Mouse (Mus musculus) ES-Bruce4 (cell line): ENCODE data around the gene Mycbp.

Source experiments
- CTCF ChIP-seq: IDR thresholded peaks from one replicate; pipeline ENCODE4 v1.8.1; 2011; ENCODE audit warnings: low read depth, low read length
- POLR2A ChIP-seq: IDR thresholded peaks from one replicate; pipeline ENCODE4 v1.8.1; 2011; ENCODE audit warnings: low read length; ENCODE audit not compliant: insufficient read depth

GRCm38 (mm10) chr4:123856888-123857287 lies 47.7 kb upstream of the Mycbp start:
- TF ChIP-seq POLR2A (no peak), CTCF (no peak)
